Mouse (Mus musculus) skeletal muscle tissue, adult 2 months (tissue): ENCODE measurements around the gene Ttc9b.
"Not testable (repeated sequence)": the region's sequence is repeated elsewhere in the genome, so short reads cannot be mapped to it uniquely, and the experiment has no call there.

Experiments
- DNase-seq: peaks from one replicate; pipeline ENCODE4 v3.0.0-alpha.2; 2012; ENCODE audit warnings: low read depth, low spot score

Gene Ttc9b

GRCm38 (mm10) chr7:27653681-27654437 lies at the start of gene Ttc9b:
Gene Ttc9b, plus strand, starts transcription at chr7:27653915.
- no peak for DNase-seq

GRCm38 (mm10) chr7:27604661-27605348 lies 48.9 kb upstream of the Ttc9b start:
- DNase-seq: no peak

- DNase-seq: peak; percentile 89
These were observed 48.0 kb upstream of the Ttc9b start for GRCm38 (mm10) chr7:27605499-27606285.

GRCm38 (mm10) chr7:27606481-27607254 lies 47.0 kb upstream of the Ttc9b start:
- no peak for DNase-seq

GRCm38 (mm10) chr7:27607580-27607979 lies 46.1 kb upstream of the Ttc9b start:
- DNase-seq: peak; percentile 96

- DNase-seq: no peak
These were observed 45.6 kb upstream of the Ttc9b start for GRCm38 (mm10) chr7:27608130-27608529.

GRCm38 (mm10) chr7:27609285-27609684 lies 44.4 kb upstream of the Ttc9b start:
- no peak for DNase-seq

- DNase-seq: no peak
These were observed 44.0 kb upstream of the Ttc9b start for GRCm38 (mm10) chr7:27609688-27610087.

- DNase-seq: no peak
These were observed 43.3 kb upstream of the Ttc9b start for GRCm38 (mm10) chr7:27610370-27610769.

- no peak for DNase-seq
These were observed 42.8 kb upstream of the Ttc9b start for GRCm38 (mm10) chr7:27610871-27611270.

GRCm38 (mm10) chr7:27612940-27613339 lies 40.8 kb upstream of the Ttc9b start:
- DNase-seq: no peak

- DNase-seq: no peak
These were observed 39.8 kb upstream of the Ttc9b start for GRCm38 (mm10) chr7:27613751-27614499.

GRCm38 (mm10) chr7:27621028-27621427 lies 32.7 kb upstream of the Ttc9b start:
- no peak for DNase-seq

GRCm38 (mm10) chr7:27622234-27622633 lies 31.5 kb upstream of the Ttc9b start:
- no peak for DNase-seq

- DNase-seq: no peak
These were observed 28.7 kb upstream of the Ttc9b start for GRCm38 (mm10) chr7:27624967-27625366.

GRCm38 (mm10) chr7:27627707-27628106 lies 26.0 kb upstream of the Ttc9b start:
- no peak for DNase-seq

GRCm38 (mm10) chr7:27628190-27628589 lies 25.5 kb upstream of the Ttc9b start:
- no peak for DNase-seq

GRCm38 (mm10) chr7:27628816-27629215 lies 24.9 kb upstream of the Ttc9b start:
- not testable (repeated sequence) for DNase-seq

GRCm38 (mm10) chr7:27631439-27631838 lies 22.3 kb upstream of the Ttc9b start:
- no peak for DNase-seq

- DNase-seq: no peak
These were observed 20.5 kb upstream of the Ttc9b start for GRCm38 (mm10) chr7:27633166-27633565.

GRCm38 (mm10) chr7:27634691-27635090 lies 19.0 kb upstream of the Ttc9b start:
- no peak for DNase-seq
